Mouse (Mus musculus) myocyte (in vitro differentiated cells): ENCODE results near the gene Il9r.

ENCODE experiments used
- CEBPB ChIP-seq: IDR thresholded peaks from 2 replicates; pipeline ENCODE4 v1.6.1; 2011; ENCODE audit warnings: mild to moderate bottlenecking, moderate library complexity; ENCODE audit not compliant: poor library complexity, insufficient read depth, severe bottlenecking
- E2F4 ChIP-seq: IDR thresholded peaks from one replicate; pipeline ENCODE4 v1.6.1; 2011; ENCODE audit warnings: mild to moderate bottlenecking, control low read depth, moderate library complexity; ENCODE audit not compliant: insufficient read depth
- MAX ChIP-seq: IDR thresholded peaks from one replicate; pipeline ENCODE4 v1.6.1; 2011; ENCODE audit warnings: low read depth, mild to moderate bottlenecking, control low read depth
- MYOD1 ChIP-seq, 3 experiments: IDR thresholded peaks; one replicate each; pipeline ENCODE4 v1.6.1; 2011; ENCODE audit warnings: control low read depth in 2 of 3, low read depth in 2 of 3, mild to moderate bottlenecking in 2 of 3, moderate library complexity in 1 of 3; ENCODE audit not compliant: insufficient read length in 2 of 3, control insufficient read depth in 1 of 3
- MYOG ChIP-seq, 3 experiments: IDR thresholded peaks; one replicate each; pipeline ENCODE4 v1.6.1; 2011; ENCODE audit warnings: control low read depth in 2 of 3, low read depth in 2 of 3, mild to moderate bottlenecking in 2 of 3; ENCODE audit not compliant: insufficient read length in 2 of 3, control insufficient read depth in 1 of 3, insufficient read depth in 1 of 3
- POLR2A ChIP-seq: IDR thresholded peaks from one replicate; pipeline ENCODE4 v1.6.1; 2011; ENCODE audit warnings: low read depth, mild to moderate bottlenecking, control low read depth, moderate library complexity; ENCODE audit not compliant: insufficient read length
- POLR2AphosphoS2 ChIP-seq: IDR thresholded peaks from one replicate; pipeline ENCODE4 v1.6.1; 2011; ENCODE audit warnings: low read depth, control low read depth; ENCODE audit not compliant: insufficient read length
- REST ChIP-seq: IDR thresholded peaks from one replicate; pipeline ENCODE4 v1.6.1; 2011; ENCODE audit warnings: mild to moderate bottlenecking, control low read depth, moderate library complexity; ENCODE audit not compliant: insufficient read depth, insufficient read length
- SRF ChIP-seq: IDR thresholded peaks from one replicate; pipeline ENCODE4 v1.6.1; 2011; ENCODE audit warnings: low read depth; ENCODE audit not compliant: control insufficient read depth, insufficient read length
- TCF12 ChIP-seq: IDR thresholded peaks from one replicate; pipeline ENCODE4 v1.6.1; 2011; ENCODE audit warnings: mild to moderate bottlenecking, control low read depth; ENCODE audit not compliant: poor library complexity, insufficient read depth, severe bottlenecking
- TCF3 ChIP-seq: IDR thresholded peaks from one replicate; pipeline ENCODE4 v1.6.1; 2011; ENCODE audit warnings: low read depth, control low read depth; ENCODE audit not compliant: insufficient read length
- USF1 ChIP-seq: IDR thresholded peaks from one replicate; pipeline ENCODE4 v1.6.1; 2011; ENCODE audit warnings: low read depth, mild to moderate bottlenecking, control low read depth, moderate library complexity

DNA sequence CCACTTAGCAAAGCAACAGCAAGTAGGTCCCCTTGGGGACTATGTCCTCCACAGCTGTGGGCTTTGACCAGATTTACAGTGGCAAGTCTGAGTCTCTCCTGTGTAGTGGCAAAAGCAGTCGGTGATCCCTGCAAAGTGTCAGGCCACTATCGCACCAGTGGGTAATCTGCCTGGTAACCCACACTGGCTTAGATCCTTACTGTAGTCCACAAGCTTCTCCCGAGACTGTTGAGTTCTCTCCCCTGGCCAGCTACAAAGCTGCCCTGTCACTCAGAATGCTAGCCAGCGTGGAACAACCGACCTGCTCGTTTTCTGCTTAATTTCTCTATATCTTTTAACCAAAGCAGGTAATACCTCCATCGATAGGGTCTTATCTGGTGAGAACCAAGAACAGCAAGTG, 39.7 kb downstream of the Il9r start:
- no peak for TF ChIP-seq MAX
- no peak for TF ChIP-seq POLR2A
- no peak for TF ChIP-seq USF1
- TF ChIP-seq MYOG (IDR thresholded peaks at IDR 0.05; ENCODE audit: control insufficient read depth in 1 of 3, insufficient read depth in 1 of 3, insufficient read length in 2 of 3, low read depth in 2 of 3): no peak
- TF ChIP-seq POLR2AphosphoS2: no peak
- TF ChIP-seq MYOD1 (IDR thresholded peaks at IDR 0.05; ENCODE audit: control insufficient read depth in 1 of 3, insufficient read length in 2 of 3, low read depth in 2 of 3): no peak
- no peak for TF ChIP-seq TCF12
- no peak for TF ChIP-seq REST
- TF ChIP-seq CEBPB: no peak
- no peak for TF ChIP-seq E2F4
- no peak for TF ChIP-seq SRF
- TF ChIP-seq TCF3: no peak
